Mouse (Mus musculus): ENCODE measurements around the gene Gm11213. TPM values are rescaled to one million over a fixed set of nuclear protein-coding genes. Genes with fewer than 3 reads are reported as not detected.
A peak's percentile ranks its signal among the peaks of the same experiment; 100 is the strongest.

The Gm11213 gene
- total RNA-seq (2012; rRNA removed): not detected in 2 replicates
- not detected in 2 replicates for total RNA-seq (2014; rRNA removed)
- not detected in 2 replicates for polyA plus RNA-seq (2012; ENCODE audit: insufficient read length, low read depth)

DNA sequence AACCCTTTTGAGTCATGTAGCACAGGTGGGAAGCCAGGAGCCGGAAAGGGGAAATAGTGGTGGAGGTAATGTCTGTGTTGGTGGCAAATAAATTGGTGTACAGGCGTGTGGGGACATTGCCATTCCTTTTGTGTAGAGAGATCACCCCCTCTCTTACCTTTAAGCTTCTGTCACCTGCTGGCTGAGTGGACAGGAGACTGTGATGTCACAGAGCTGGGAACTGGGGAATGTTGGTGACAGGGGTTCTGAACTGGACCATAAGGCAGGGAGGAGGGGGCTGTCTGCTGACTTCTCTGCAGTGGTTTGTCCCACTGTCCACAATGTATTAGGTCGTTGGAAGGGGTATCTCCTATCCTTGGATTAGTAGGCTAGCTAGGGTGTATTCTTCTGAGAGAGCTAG, at the start of gene Gm11213:
Gene Gm11213 (minus strand): TSS at position 317 of the 400 bp plus-strand sequence.
- no peak within 1 kb of the TSS for H3K9ac ChIP-seq (ENCODE audit: insufficient read depth, low read depth)
- no peak for DNase-seq (ENCODE audit: extremely low read depth)
- H3K4me2 ChIP-seq (ENCODE audit: insufficient read depth, low read depth, poor library complexity, severe bottlenecking): no peak within 1 kb of the TSS
- H3K4me1 ChIP-seq (ENCODE audit: control insufficient read depth in 1 of 2, insufficient read depth in 2 of 2): peaks cover 0 to 5% of the 10 kb centered on the region in 2 experiments; a peak in 1 of 4 replicates
- no peak within 1 kb of the TSS for H3K27ac ChIP-seq (ENCODE audit: insufficient read depth, low read depth)
- H3K9me3 ChIP-seq (replicated peaks; ENCODE audit: low read length): no peaks in the 10 kb centered on the region
- TF ChIP-seq IRF4 (IDR thresholded peaks at IDR 0.05; ENCODE audit: low read depth, low read length): no peak
- TF ChIP-seq CHD1 (IDR thresholded peaks at IDR 0.05; ENCODE audit: low read depth, low read length): no peak
- TF ChIP-seq ZMIZ1 (IDR thresholded peaks at IDR 0.05; ENCODE audit: low read depth, low read length): no peak
- TF ChIP-seq MAZ (IDR thresholded peaks at IDR 0.05; ENCODE audit: low read depth, low read length): no peak
- TF ChIP-seq ZKSCAN1 (IDR thresholded peaks at IDR 0.05; ENCODE audit: borderline replicate concordance, low read depth, low read length): no peak
- no peak for TF ChIP-seq ZNF384 (IDR thresholded peaks at IDR 0.05; ENCODE audit: low read depth, low read length)
- no peaks in the 10 kb centered on the region for H3K36me3 ChIP-seq (replicated peaks in 1 of 2; ENCODE audit: control insufficient read depth in 1 of 2, insufficient read depth in 1 of 2, low read length in 1 of 2)
- dilution Hi-C loops (cut with MboI; ENCODE audit: extremely low pct_ligation_motif_present, extremely low pct_unique_long_range_greater_than_20kb, low sequenced_read_pairs) (no loop called here), in situ Hi-C loops (cut with MboI; ENCODE audit: low pct_ligation_motif_present, low pct_unique_long_range_greater_than_20kb, low sequenced_read_pairs) (loop anchor here (25.0 kb wide), 1 partner anchor 882 kb away; no protein-coding TSS in a partner anchor)
- H3K27me3 ChIP-seq (replicated peaks): peaks cover 19% of the 10 kb centered on the region
- no peaks in the 10 kb centered on the region for H3K79me2 ChIP-seq (replicated peaks; ENCODE audit: control insufficient read depth, extremely low read depth, insufficient read depth, poor library complexity, severe bottlenecking)
- H3K4me3 ChIP-seq (replicated peaks in 1 of 3; ENCODE audit: low read depth in 2 of 3, low read length in 2 of 3, poor library complexity in 1 of 3): no peak within 1 kb of the TSS

DNA sequence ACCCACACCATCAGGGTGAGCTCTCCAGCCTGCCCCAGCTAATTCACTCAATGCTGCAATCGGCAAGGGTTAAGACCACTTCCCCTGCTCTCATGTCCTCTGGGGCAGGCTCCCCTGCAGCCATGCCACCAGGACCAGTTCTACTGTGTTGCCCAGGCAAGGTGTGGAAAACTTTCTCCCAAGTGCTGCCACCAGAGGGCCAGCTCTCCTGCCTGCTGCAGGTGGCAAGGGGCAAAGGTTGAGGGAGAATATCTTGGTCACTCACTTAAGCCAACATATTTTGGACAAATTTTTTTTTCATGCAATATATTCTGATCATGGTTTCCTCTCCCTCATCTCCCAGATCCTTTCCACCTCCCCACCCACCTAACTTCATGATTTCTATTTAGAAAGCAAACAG, 49.3 kb upstream of the Gm11213 start:
- Histone ChIP-seq H3K36me3 (replicated peaks in 1 of 2; ENCODE audit: control insufficient read depth in 1 of 2, insufficient read depth in 1 of 2, low read length in 1 of 2) (no peaks in the 10 kb centered on the region), H3K27ac (ENCODE audit: insufficient read depth, low read depth) (no peak overlapping the region), H3K9me3 (replicated peaks; ENCODE audit: low read length) (no peaks in the 10 kb centered on the region), H3K4me1 (ENCODE audit: control insufficient read depth in 1 of 2, insufficient read depth in 2 of 2) (no peaks in the 10 kb centered on the region), H3K4me3 (replicated peaks in 1 of 3; ENCODE audit: low read depth in 2 of 3, low read length in 2 of 3, poor library complexity in 1 of 3) (no peak overlapping the region), H3K27me3 (replicated peaks) (no peaks in the 10 kb centered on the region), H3K9ac (ENCODE audit: insufficient read depth, low read depth) (no peak overlapping the region), H3K79me2 (replicated peaks; ENCODE audit: control insufficient read depth, extremely low read depth, insufficient read depth, poor library complexity, severe bottlenecking) (no peaks in the 10 kb centered on the region), H3K4me2 (ENCODE audit: insufficient read depth, low read depth, poor library complexity, severe bottlenecking) (no peak overlapping the region)
- DNase-seq (ENCODE audit: extremely low read depth): no peak
- TF ChIP-seq E2F4 (IDR thresholded peaks at IDR 0.05; ENCODE audit: insufficient replicate concordance, low read depth, low read length) (no peak), POLR2AphosphoS2 (IDR thresholded peaks at IDR 0.05; ENCODE audit: low read depth, low read length) (no peak), CHD1 (IDR thresholded peaks at IDR 0.05; ENCODE audit: low read depth, low read length) (no peak), NRF1 (IDR thresholded peaks at IDR 0.05; ENCODE audit: low read depth, low read length) (no peak), IRF4 (IDR thresholded peaks at IDR 0.05; ENCODE audit: low read depth, low read length) (no peak), RAD21 (IDR thresholded peaks at IDR 0.05; ENCODE audit: low read depth, low read length) (peak; percentile 49), SMC3 (IDR thresholded peaks at IDR 0.05; ENCODE audit: low read depth, low read length) (peak; percentile 69), MAFK (IDR thresholded peaks at IDR 0.05; ENCODE audit: insufficient replicate concordance, low read length) (no peak), CTCF (conservative IDR thresholded peaks at IDR 0.05 in 1 of 2, IDR thresholded peaks at IDR 0.05 in 1 of 2; ENCODE audit: low read depth in 2 of 2, low read length in 2 of 2) (peak in 1 of 2 experiments; percentile 61; a peak in 2 of 4 replicates), USF2 (conservative IDR thresholded peaks at IDR 0.05; ENCODE audit: low read depth, low read length) (no peak)
- in situ Hi-C loops (cut with MboI; ENCODE audit: low pct_ligation_motif_present, low pct_unique_long_range_greater_than_20kb, low sequenced_read_pairs): no loop called here
- dilution Hi-C loops (cut with MboI; ENCODE audit: extremely low pct_ligation_motif_present, extremely low pct_unique_long_range_greater_than_20kb, low sequenced_read_pairs): no loop called here
